Mouse (Mus musculus): Measurements from ENCODE around the gene Ednra.
"Not testable (repeated sequence)": the region's sequence is repeated elsewhere in the genome, so short reads cannot be mapped to it uniquely, and the experiment has no call there.

The Ednra gene

DNA sequence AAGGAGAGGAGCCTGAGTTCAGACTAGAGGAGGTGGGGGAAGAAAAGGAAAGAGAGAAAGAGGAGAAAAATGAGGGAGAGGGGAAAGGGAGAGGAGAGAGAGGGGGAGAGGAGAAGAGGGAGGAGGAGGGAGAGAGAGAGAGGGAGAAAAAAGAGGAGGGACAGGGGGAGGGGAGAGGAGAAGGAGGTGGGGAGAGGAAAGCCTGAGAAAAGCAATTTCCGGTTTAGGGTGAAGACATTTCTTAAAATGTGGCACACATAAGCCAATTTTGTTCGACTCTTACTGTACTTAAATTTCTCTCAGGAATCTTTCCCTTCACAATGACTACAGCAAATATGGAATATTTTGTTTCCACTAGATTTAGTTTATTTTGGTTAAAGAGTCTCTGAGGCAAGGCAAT is 5.3 kb downstream of the Ednra start:
- no peak for DNase-seq (ENCODE audit: low spot score in 2 of 2)

- DNase-seq (ENCODE audit: low spot score in 2 of 2): no peak
Measured at GRCm38 (mm10) chr8:77717036-77717435, 7.2 kb downstream of the Ednra start.

DNA sequence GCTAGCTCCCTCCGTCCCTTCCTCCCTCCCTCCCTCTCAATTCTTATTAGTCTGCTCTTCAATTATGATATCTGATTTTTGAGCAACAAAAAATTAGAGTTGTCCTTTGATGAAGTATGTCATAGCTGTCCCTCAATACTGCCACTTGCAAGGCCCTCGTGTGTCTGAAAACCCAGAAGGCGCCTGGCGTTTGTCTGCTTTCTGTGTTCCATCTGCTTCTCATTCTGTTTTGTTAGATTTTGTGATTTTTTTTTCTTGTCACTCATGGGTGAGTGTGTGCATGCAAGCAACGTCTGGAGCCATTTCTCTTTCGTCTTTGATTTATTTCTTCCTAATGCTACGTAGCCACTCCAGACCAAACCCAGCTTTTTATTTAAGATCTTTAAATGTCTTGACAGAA is 9.8 kb downstream of the Ednra start:
- no peak for DNase-seq (ENCODE audit: low spot score in 2 of 2)

DNA sequence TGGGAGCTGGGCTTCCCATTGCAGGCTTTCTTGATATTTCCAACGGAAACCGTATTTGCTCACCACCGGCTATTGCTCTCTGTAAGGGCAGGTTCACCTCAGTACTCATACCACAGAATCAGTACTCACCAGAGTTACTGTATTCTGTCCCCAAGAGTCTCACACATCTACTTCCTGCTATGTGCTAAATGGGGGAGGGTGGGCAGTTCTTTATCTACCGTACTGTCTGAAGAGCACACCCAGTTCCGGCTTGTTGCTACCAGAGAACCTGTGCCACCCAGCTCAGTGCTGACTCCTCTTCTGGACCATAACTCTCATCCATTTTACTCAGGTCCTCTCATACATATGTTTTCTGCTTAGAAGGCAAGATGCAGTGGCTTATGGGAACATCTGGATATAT is 10.6 kb downstream of the Ednra start:
- DNase-seq (ENCODE audit: low spot score in 2 of 2): no peak

GRCm38 (mm10) chr8:77704768-77705167 is 19.5 kb downstream of the Ednra start:
- DNase-seq (ENCODE audit: low spot score in 2 of 2): no peak

GRCm38 (mm10) chr8:77698028-77698427 is 26.2 kb downstream of the Ednra start:
- no peak for DNase-seq (ENCODE audit: low spot score in 2 of 2)

DNA sequence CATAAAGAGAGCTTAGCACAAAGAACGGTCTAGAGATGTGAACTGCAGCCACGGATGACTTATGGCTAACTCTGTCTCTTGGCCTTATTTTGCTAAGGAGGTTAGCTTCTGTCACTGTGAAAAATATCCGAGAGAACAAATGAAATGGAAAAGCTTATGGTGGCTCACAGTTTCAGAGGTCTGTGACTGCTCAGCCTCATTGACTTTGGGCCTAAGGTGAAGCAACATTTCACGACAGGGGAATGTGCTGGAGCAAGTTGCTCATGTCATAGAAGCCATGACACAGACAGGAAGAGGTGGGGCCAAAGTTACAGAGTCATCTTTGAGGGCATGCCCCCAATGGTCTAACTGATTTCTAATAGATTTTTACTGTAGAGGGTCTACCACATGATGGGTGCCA is 28.1 kb downstream of the Ednra start:
- no peak for DNase-seq (ENCODE audit: low spot score in 2 of 2)

DNA sequence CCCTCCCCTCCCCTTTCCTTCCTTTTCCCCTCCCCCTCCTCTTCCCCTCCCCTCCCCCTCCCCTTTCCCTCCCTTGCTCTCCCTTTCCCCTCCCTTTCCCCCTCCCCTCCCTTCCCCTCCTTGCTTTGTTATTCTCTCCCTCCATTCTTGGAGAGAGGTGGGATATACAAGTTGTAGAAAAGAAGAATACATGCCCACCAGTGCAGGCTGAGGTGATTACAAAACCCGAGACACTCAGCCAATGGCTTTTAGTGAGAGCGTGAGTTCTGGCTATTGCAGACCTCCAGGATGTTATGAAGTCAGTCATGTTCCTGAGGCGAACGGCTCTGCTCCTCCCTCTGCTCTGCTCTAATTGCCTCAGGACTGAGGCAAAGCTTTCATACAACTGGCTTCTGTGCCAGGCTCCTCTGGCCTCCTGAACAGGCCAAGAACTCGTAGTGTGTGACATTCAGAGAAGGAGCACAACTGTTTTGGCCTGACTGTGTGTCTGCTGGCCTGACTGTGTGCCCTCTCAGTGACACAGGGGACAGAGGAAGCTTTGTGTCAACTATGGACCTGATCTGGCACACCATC is 28.7 kb downstream of the Ednra start:
- no peak for DNase-seq (ENCODE audit: low spot score in 2 of 2)

DNA sequence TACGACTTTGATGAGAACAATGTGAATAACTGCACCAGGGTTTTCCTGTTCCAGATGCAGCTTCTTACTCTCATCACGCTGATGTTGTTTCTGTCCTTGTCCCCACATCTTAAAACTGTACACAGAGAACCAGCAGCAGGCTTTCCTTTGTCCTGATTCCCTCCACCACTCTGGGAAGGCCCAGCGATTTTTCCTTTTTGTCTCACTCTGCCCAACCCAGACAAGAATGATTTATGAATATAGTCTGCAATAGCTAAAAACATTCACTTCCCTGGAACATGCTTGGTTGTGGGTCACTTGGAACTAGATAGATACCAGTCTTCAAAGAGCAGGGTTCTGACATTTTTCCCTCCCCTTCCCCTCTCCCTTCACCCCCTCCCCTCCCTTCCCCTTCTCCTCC is 29.2 kb downstream of the Ednra start:
- no peak for DNase-seq (ENCODE audit: low spot score in 2 of 2)

DNA sequence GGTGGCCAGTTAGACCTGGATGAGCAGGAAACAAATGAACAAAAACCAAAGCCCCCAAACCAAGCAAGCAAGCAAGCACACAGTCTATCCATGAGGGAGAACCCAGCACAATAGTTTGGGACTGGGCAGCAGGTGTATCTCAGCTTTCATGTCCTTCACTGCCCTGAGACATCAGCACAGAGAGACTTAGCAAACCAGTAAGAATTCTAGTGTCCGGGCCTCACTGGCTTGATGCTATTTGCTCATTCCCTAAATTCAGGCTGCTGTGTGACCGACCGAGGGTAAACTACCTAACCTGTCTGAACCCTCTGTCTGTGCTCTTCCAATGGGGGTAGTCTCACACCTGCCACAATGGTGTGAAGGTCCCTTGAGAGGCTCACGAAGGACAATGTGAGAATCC is 29.7 kb downstream of the Ednra start:
- no peak for DNase-seq (ENCODE audit: low spot score in 2 of 2)

DNA sequence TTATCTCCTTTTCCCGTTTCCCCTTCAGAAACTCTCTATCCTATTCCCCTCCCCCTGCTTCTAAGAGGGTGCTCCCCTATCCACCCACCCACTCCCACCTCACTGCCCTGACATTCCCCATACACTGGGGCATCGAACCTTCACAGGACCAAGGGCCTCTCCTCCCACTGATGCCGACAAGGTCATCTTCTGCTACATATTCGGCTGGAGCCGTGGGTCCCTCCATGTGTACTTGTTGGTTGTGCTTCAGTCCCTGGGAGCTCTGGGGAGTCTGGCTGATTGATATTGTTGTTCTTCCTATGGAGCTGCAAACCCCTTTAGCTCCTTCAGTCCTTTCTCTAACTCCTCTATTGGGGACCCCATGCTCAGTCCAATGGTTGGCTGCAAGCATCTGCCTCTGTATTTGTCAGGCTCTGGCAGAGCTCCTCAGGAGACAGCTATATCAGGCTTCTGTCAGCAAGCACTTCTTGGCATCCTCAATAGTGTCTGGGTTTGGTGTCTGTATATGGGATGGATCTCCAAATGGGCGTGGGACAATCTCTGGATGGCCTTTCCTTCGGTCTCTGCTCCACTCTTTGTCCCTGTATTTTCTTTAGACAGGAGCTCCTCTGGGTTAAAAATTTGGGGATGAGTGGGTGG is 34.7 kb downstream of the Ednra start:
- DNase-seq (ENCODE audit: low spot score in 2 of 2): not testable (repeated sequence)

DNA sequence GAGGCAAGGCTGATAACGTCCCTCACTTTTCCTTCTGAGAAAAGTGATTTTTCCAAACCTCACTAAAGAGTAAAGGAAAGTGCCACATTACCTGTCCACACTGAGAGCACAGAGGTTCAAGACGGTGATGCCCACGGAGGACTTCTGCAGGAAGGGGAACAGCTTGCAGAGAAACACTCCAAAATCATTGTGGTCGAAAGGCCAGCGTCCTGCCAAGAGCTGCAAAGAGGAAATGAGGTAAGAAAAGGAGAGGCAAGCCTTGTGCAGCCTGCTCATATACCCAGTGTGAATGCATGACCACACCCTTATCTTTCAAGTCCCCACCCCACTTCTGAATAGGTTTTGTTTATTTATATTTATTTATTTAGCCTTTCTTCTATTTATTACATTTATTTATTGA is 35.3 kb downstream of the Ednra start:
- no peak for DNase-seq (ENCODE audit: low spot score in 2 of 2)

DNA sequence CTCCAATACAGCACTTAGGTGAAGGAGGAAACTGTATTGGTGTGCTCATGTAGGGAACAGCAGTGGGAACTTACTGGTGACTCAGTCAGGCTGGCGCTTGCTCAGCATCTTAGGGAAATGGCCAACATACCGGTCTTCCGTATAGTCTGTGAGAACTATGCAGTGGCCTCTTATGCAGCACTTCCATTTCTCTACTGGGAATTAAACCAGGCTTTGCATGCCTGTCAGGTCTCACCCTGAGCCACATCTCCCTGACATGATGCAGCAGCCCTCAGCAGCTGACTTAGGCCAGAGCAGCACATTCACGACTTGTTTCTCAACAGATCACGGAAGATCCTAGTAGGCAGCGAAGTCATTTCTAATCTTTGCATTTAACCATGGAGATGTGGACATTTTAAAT is 39.9 kb downstream of the Ednra start:
- no peak for DNase-seq (ENCODE audit: low spot score in 2 of 2)

- DNase-seq (ENCODE audit: low spot score in 2 of 2): no peak
Measured at GRCm38 (mm10) chr8:77683356-77684106, 40.7 kb downstream of the Ednra start.

DNA sequence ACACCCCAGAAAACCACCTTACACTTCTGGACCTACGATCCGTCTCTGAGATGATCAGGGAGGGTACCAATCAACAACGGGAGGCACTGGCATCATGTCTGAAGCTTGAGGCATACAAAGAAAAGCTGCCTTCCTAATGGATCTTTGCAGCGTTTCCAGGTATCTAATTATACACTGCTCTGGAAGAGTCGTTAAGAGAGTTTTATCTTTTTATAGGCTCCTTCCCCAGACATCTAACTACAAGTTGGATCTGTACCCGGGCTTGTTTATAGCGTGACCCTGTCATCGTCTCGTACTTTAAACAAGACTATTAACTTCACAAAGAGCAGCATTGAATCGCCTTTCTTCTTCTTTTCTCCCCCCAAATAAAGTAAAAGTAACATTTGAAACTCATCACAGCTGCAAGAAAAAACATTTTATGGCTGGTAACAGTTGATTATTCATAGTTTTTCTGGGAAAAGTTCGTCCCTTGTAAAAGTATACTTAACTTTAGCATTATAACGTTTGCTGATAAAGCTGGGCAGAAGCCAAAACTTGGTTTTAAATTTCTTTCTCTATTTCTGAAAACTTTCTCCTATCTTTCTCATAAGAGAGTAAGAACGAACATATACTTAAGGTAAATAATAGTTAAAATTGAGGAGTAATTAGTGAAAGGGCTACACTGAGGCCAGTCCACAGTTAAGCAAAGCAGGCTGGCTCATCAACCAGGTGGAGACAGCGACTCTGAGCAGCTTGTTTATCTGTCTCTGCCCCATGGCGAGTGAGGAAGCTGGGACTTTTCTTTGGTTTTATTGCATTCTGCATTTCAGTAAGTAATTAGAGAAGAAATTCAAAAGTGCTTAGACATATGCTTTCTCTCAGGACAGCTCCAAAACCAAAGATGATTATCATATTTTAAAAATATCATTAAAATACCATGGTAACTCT is 42.0 kb downstream of the Ednra start:
- no peak for DNase-seq (ENCODE audit: low spot score in 2 of 2)

- no peak for DNase-seq (ENCODE audit: low spot score in 2 of 2)
Measured at GRCm38 (mm10) chr8:77672036-77672435, 52.2 kb downstream of the Ednra start.

DNA sequence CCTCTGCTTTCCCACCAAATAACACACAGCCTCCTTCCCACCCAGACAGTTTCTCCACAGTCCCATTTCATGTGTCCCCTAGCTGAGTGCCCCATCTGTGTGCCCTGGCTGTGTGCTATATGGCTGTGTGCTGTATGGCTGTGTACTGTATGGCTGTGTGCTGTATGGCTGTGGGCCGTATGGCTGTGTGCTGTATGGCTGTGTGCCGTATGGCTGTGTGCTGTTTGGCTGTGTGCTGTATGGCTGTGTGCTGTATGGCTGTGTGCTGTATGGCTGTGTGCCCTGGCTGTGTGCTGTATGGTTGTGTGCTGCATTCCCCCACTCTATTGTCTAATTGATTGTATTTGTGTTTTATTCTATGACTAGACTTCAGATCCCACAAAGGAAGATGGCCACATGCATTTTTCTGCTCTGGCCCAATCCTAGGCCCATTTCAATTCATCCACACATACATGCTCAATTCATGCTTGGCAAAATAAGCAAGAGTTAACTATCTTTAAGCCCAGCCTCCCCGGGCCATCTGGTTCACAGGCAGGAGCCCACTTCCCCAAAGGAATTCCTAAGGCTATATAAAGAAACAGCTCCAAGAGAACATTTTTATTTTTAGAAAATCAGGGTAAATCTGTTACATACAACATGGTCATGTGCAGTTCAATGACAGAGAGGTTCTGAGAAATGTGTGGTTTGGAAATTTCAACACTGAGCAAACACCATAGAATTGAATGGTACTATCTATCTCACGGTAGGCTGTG is 53.5 kb downstream of the Ednra start:
- DNase-seq (ENCODE audit: low spot score in 2 of 2): no peak

GRCm38 (mm10) chr8:77667916-77668315 is 56.3 kb downstream of the Ednra start:
- no peak for DNase-seq (ENCODE audit: low spot score in 2 of 2)

DNA sequence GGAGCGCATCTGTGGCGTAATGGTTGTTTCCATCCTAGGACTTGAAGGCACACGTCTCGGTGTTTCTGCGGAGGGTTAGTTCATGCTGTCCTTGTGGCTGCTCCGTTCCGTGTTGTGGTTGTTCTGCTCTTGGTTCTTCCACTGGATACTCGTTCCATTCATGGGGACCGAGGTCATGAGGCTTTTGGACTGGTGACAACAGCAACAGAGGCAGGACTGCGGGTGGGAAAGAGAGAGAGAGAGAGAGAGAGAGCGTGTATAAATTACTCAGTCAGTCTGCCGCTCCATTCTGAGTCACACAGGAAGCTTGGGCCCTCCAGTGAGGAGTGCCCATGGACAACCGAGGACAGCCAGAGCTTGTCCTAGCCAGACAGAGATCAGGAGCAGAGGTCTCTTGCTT is 59.4 kb downstream of the Ednra start:
- DNase-seq (ENCODE audit: low spot score in 2 of 2): no peak

- DNase-seq (ENCODE audit: low spot score in 2 of 2): no peak
Measured at GRCm38 (mm10) chr8:77659534-77660080, 64.7 kb downstream of the Ednra start.

DNA sequence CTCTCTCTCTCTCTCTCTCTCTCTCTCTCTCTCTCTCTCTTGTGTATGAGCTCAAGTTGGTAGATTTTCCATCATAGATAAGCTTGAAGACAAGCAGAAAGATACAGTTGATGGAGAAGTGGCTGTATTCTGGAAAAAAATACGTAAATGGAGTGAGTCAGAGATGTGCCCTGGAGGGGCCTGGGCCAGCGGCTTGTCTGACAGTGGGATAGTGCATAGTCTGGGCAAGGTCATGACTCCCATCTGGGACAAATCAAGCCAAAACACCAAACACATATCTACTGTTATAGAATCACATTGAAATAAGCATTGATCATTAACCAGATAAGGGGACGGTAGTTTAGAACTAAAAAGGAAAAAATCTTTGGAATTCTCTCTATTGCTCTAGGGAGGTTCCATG is 65.9 kb downstream of the Ednra start:
- DNase-seq (ENCODE audit: low spot score in 2 of 2): no peak
